Mouse (Mus musculus): ENCODE measurements around the gene Lman1l. TPM values are rescaled to one million over a fixed set of nuclear protein-coding genes. Genes with fewer than 3 reads are reported as not detected.
A peak's percentile ranks its signal among the peaks of the same experiment; 100 is the strongest.

Gene Lman1l
- polyA plus RNA-seq, 1 experiment from 2014 or later: not detected

DNA sequence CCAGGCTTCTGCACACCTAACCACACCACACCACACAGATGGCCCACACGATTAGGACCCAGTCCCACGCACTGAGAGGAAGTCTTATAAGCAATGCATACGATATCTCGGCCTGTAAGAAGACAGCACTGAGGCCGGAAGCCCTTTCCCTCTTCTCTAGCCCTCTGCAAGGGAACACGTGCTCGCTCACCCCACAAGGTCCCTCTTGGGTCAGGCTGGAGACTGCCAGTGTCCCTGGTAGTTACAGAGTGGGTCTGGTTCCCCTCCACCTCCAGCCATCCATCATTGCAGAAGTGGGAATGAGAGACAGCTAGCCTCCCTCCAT is 23.2 kb upstream of the Lman1l start:
- no peak for ATAC-seq
- WGBS: 33% methylated on average over 7 of the region's 7 CpGs

DNA sequence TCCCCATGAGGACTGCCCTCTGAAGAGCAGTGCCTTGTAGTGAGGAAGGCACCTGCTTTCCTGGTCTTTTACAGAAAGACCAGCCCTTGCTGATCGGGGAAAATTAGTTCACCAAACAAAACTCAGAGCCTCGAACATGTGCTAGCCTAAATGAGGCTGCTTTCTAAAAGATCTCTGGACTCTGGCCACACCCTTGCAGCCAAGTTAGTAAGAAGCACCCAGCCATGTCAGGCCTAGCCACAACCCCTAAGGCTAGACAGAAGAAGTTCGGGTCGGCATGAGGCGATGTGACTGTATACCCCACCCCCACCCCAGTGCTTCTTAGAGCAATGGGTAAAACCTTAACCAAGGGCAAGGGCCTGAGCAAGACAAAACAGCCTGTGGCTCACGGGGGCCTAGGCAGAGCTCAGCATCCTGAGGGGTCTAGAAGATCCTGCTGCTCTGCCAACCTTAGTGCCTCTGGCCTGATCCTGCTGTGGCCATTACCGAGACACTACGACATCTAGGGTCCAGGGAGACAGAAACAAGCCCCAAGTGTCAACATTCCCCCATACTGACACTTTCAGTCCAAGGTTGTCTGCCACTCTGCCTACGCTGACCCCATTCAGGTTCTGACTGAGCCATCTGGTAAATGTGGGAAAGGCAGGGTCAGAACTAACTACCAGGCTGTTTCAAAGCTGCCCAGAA is 22.7 kb upstream of the Lman1l start:
- H3K4me3 ChIP-seq (replicated peaks): peak overlapping the region; percentile 68
- peak overlapping the region; percentile 98 for H3K9ac ChIP-seq
- H3K9me3 ChIP-seq: no peaks in the 10 kb centered on the region
- peak overlapping the region; percentile 86 for H3K4me2 ChIP-seq (replicated peaks)
- ATAC-seq: no peak
- peak overlapping the region; percentile 58 for H3K27ac ChIP-seq
- H3K4me1 ChIP-seq (replicated peaks): peaks cover 68% of the 10 kb centered on the region
- 57% methylated on average over 9 of the region's 9 CpGs for WGBS
- no peaks in the 10 kb centered on the region for H3K27me3 ChIP-seq (replicated peaks)
- no peaks in the 10 kb centered on the region for H3K36me3 ChIP-seq

More for the DNA sequence above, 23.2 kb upstream of the Lman1l start:
- Histone ChIP-seq H3K4me3 (replicated peaks) (peak overlapping the region; percentile 68), H3K4me1 (replicated peaks) (peaks cover 62% of the 10 kb centered on the region), H3K27ac (peak overlapping the region; percentile 58), H3K4me2 (replicated peaks) (peak overlapping the region; percentile 86), H3K9me3 (no peaks in the 10 kb centered on the region), H3K27me3 (replicated peaks) (no peaks in the 10 kb centered on the region), H3K36me3 (no peaks in the 10 kb centered on the region), H3K9ac (peak overlapping the region; percentile 98)

DNA sequence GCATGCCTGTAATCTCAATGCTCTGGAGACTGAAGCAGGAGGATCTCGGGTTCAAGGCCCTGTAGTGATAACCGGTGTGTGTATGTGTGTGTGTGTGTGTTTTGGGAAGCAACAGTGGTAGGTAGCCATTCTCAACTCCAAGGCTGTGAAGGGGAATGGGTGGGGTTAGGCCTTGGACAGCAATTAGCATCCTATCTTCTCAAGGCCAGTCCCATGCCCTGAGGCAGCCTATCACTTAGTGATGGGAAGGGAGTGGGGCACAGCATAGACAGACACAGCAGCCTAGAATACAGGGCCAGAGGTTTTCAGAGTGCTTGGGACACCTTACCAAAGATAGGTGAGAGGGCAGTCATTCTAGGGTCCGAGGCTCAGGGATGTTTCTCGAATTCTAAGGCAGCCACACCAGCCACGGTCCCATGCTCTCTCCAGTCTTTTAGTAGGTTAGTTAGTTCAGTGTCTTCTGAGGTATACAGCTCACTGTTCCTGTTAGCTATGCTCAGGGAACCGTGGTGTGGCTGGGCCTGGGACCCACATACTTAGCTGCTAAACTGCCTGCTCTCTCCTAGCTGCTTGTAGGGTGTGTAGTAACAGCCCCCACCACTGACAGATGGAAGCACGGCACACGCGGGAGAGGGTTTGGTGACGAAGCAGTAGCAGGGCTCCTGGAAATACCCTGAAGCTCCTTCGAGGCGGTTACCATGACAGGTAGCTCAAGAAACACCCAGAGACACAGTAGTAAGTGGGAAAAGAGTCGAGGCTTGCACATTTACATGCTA is 21.4 kb upstream of the Lman1l start:
- H3K27me3 ChIP-seq (replicated peaks): no peaks in the 10 kb centered on the region
- H3K4me2 ChIP-seq (replicated peaks): peak overlapping the region; percentile 86; the same call in 1 of the 2 replicates
- H3K4me3 ChIP-seq (replicated peaks): no peak overlapping the region
- no peak overlapping the region for H3K9ac ChIP-seq
- no peaks in the 10 kb centered on the region for H3K9me3 ChIP-seq
- H3K4me1 ChIP-seq (replicated peaks): peaks cover 77% of the 10 kb centered on the region
- no peak overlapping the region for H3K27ac ChIP-seq
- WGBS: 81% methylated on average over 13 of the region's 13 CpGs
- ATAC-seq: no peak
- no peaks in the 10 kb centered on the region for H3K36me3 ChIP-seq

DNA sequence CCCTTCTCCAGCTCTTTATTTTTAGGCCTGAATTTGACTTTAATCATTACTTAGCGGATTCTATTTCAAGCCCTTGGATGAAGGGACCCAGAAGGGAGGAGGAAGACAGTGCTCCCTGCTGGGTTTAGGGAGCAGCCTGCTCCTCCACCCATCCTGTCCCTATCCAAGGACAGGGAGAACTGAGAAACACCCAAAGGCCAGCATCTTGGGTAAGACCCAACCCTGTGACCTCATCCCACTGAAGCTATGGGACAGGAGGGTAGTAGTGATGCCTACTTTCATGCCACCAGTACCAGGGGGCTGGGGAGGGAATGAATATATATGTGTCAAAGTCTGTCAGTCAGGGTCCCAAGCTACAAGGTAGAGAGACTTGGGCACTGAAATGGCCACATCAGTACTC is 20.4 kb upstream of the Lman1l start:
- Histone ChIP-seq H3K27me3 (replicated peaks) (no peaks in the 10 kb centered on the region), H3K27ac (peak overlapping the region; percentile 89), H3K4me2 (replicated peaks) (peak overlapping the region; percentile 66), H3K4me3 (replicated peaks) (peak overlapping the region; percentile 31; the same call in 1 of the 2 replicates), H3K9me3 (no peaks in the 10 kb centered on the region), H3K36me3 (no peaks in the 10 kb centered on the region), H3K9ac (0 out of 2 replicates have a peak overlapping the region, but pooled peaks have one; percentile 14), H3K4me1 (replicated peaks) (peaks cover 77% of the 10 kb centered on the region)
- 80% methylated on average over 1 of the region's 1 CpGs for WGBS
- ATAC-seq: no peak

DNA sequence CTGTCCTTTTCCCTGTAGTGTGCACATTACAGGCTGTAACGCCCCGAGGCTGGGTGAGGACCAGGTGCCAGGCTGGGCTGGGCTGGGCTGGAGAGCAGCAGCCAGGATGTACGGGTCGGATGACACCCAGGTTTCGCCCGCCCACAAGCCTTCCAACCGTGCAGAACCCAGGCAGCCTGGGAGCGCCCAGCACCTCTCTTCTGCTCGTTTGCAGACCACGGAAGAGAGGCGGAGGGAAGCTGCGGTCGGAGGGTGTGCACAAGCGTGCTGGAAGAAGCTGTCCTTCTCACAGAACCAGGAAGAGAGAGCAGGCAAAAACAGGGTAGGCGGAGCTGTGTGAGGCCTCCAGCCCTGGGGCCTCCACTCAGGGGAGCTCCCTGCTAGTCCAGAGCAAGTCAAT is 19.8 kb upstream of the Lman1l start:
- WGBS: 2% methylated on average over 15 of the region's 15 CpGs
- peak overlapping the region; percentile 31 for H3K4me3 ChIP-seq (replicated peaks)
- ATAC-seq: peak; percentile 70
- H3K27me3 ChIP-seq (replicated peaks): no peaks in the 10 kb centered on the region
- peaks cover 79% of the 10 kb centered on the region for H3K4me1 ChIP-seq (replicated peaks)
- H3K36me3 ChIP-seq: no peaks in the 10 kb centered on the region
- peak overlapping the region; percentile 24 for H3K9ac ChIP-seq
- H3K9me3 ChIP-seq: no peaks in the 10 kb centered on the region
- H3K27ac ChIP-seq: peak overlapping the region; percentile 89
- H3K4me2 ChIP-seq (replicated peaks): peak overlapping the region; percentile 66

DNA sequence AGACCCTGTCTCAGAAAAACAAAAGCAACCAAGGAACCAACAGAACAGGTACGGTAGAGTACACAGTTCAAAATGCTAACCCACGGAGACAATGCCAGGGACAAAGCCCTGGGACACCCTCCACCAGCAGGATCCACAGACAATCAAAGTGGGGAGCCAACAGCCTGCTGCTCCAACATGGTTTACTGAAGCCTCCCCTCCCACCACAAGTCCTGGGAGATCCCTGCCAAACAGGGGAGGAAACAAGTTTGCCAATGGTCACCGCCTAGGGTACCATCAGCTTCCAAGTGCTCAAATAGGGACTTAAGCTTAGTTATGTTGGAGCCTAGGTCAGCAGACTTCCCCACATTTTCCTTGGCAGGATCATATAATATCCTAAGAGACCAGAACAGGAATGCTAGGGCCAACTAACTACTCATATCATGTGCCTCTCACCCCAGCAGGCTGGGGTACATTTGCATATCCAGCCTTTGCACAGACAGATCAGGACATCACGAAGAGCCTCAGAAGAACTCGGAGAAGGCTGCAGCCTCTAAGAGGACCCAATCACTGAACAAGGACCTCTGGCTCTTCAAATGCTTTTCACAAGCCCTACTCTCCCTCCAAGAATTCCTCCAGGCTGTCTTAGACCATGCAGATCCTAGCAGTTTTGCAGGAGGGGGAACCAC is 19.2 kb upstream of the Lman1l start:
- Histone ChIP-seq H3K9ac (peak overlapping the region; percentile 24), H3K27ac (peak overlapping the region; percentile 89), H3K4me2 (replicated peaks) (peak overlapping the region; percentile 66), H3K4me1 (replicated peaks) (peaks cover 80% of the 10 kb centered on the region), H3K27me3 (replicated peaks) (no peaks in the 10 kb centered on the region), H3K36me3 (no peaks in the 10 kb centered on the region), H3K4me3 (replicated peaks) (peak overlapping the region; percentile 31), H3K9me3 (no peaks in the 10 kb centered on the region)
- 58% methylated on average over 5 of the region's 5 CpGs for WGBS
- no peak for ATAC-seq

DNA sequence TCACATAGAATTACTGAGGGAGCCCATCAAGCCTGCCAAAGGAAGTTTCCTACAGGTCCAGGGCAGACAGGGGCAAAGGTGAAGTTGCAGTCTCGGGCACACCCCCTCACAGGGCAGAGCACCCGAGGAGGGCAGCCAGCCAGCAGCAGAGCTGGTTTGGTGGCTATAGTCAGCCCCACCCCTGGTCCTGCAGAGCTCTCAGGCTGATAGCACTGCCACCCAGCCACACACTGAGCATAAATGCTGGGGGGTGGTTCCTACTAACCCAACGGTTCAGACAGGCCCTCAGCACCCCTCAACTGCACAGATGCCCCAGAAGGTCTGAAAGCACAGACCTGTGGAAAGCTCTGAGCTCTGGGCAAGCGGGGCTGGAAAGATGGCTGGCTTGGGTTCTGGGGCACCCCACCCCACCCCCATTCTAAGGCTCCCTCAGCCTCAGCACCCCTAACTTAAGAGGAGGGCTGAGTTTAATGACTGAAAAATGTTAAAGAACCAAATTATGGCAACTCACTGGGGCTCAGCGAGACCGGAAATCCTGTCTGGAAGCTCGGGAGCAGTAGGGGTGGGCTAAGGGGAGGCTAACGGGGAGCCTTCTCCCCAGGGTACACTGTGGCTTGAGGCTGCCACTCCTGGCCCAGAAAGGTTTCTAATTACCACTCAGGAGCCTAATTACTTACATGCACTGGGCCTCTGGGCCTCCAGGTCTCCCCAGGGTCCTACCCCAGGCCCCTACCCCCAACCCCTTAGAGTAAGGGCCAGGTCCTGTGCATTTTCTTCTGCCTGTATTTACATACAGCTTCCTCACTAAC is 18.3 kb upstream of the Lman1l start:
- H3K9me3 ChIP-seq: no peaks in the 10 kb centered on the region
- H3K9ac ChIP-seq: peak overlapping the region; percentile 32; the same call in 1 of the 2 replicates
- no peaks in the 10 kb centered on the region for H3K27me3 ChIP-seq (replicated peaks)
- H3K36me3 ChIP-seq: no peaks in the 10 kb centered on the region
- peaks cover 82% of the 10 kb centered on the region for H3K4me1 ChIP-seq (replicated peaks)
- peak; percentile 86 for ATAC-seq
- peak overlapping the region; percentile 10; the same call in 1 of the 2 replicates for H3K4me3 ChIP-seq (replicated peaks)
- WGBS: 24% methylated on average over 8 of the region's 8 CpGs
- peak overlapping the region; percentile 89 for H3K27ac ChIP-seq
- peak overlapping the region; percentile 66 for H3K4me2 ChIP-seq (replicated peaks)

DNA sequence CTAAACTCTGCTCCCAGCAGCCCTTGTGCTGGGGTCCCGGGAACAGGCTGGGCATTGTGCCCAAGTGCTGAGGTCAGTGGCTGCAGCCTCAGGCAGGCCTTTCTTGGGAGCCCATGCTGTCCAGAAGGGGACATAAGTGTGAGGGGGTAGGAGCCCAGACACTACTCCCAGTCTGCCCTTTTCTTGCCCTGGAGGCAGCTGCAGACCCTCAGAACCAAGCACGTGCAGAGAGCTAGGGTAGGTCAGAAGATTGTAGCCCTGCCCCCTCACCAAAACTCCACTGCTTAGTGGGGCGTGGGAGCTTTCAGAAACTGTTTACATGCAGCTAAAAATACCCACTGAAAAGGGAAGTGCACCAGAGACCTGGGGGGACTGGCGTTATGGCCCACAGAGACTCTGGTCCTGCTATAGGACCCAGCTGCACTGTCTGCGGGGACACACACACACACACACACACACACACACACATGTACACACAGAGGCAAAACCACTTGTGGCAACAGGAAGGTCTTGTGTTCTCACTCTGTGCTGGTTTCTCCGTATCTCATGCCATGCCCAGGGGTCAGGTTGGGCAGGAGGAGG is 17.3 kb upstream of the Lman1l start:
- Histone ChIP-seq H3K36me3 (no peaks in the 10 kb centered on the region), H3K4me3 (replicated peaks) (peak overlapping the region; percentile 10), H3K9me3 (no peaks in the 10 kb centered on the region), H3K4me2 (replicated peaks) (peak overlapping the region; percentile 66), H3K9ac (peak overlapping the region; percentile 32; the same call in 1 of the 2 replicates), H3K27me3 (replicated peaks) (no peaks in the 10 kb centered on the region), H3K27ac (peak overlapping the region; percentile 89), H3K4me1 (replicated peaks) (peaks cover 78% of the 10 kb centered on the region)
- 13% methylated on average over 6 of the region's 6 CpGs for WGBS
- ATAC-seq: peak; percentile 23

DNA sequence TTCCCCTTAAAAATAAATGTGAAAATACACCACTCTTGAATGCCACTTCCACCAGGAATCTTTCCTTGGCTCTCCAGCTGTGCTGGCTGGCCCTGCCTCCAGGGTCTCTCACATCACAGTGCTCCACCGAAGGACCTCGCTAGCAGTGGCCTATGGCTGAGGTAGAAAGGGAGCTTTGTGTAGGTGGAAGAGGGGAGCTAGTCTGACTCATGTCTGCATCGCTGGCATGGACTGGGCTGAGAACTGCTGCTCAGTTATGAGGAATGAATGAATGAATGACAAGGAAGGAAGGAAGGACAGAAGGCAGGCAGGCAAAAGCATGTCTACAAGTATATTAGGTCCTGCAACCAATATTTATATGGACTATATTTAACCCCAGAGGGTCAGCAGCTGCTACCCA is 16.7 kb upstream of the Lman1l start:
- 66% methylated on average over 3 of the region's 3 CpGs for WGBS
- Histone ChIP-seq H3K9ac (0 out of 2 replicates have a peak overlapping the region, but pooled peaks have one; percentile 32), H3K27me3 (replicated peaks) (no peaks in the 10 kb centered on the region), H3K4me2 (replicated peaks) (peak overlapping the region; percentile 66), H3K9me3 (no peaks in the 10 kb centered on the region), H3K36me3 (no peaks in the 10 kb centered on the region), H3K4me1 (replicated peaks) (peaks cover 73% of the 10 kb centered on the region), H3K4me3 (replicated peaks) (no peak overlapping the region), H3K27ac (peak overlapping the region; percentile 89)
- no peak for ATAC-seq

DNA sequence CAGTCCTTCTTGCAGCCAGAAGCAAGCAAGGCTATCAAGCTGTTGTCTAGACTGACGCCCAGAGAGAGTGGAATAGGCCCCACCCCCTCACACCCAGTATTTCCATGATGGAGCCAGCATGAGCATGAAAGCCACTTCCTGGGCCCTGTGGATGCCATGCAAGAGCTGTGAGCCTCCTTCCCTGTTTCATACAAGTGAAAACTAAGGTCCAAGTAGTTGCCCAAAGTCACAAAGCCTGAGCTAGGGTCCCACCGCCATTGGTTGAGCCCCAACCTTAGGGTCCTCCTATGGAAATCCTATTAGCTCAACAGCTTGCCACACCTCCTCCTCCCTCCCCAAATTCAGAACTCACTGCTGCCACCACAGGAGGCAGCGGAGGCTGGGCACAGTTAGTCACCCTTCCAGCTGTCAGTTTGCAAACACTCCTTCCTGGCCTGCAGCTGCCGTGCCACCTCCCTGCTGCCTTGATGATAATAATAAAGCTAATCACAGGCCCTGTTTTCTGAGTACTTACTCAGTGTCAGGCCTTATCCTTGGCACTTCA is 13.0 kb upstream of the Lman1l start:
- H3K9me3 ChIP-seq: no peaks in the 10 kb centered on the region
- no peaks in the 10 kb centered on the region for H3K27me3 ChIP-seq (replicated peaks)
- H3K36me3 ChIP-seq: peaks cover 17% of the 10 kb centered on the region
- H3K4me2 ChIP-seq (replicated peaks): no peak overlapping the region
- H3K27ac ChIP-seq: no peak overlapping the region
- H3K4me1 ChIP-seq (replicated peaks): peaks cover 35% of the 10 kb centered on the region
- H3K4me3 ChIP-seq (replicated peaks): no peak overlapping the region
- WGBS: 42% methylated on average over 4 of the region's 4 CpGs
- no peak for ATAC-seq
- no peak overlapping the region for H3K9ac ChIP-seq

DNA sequence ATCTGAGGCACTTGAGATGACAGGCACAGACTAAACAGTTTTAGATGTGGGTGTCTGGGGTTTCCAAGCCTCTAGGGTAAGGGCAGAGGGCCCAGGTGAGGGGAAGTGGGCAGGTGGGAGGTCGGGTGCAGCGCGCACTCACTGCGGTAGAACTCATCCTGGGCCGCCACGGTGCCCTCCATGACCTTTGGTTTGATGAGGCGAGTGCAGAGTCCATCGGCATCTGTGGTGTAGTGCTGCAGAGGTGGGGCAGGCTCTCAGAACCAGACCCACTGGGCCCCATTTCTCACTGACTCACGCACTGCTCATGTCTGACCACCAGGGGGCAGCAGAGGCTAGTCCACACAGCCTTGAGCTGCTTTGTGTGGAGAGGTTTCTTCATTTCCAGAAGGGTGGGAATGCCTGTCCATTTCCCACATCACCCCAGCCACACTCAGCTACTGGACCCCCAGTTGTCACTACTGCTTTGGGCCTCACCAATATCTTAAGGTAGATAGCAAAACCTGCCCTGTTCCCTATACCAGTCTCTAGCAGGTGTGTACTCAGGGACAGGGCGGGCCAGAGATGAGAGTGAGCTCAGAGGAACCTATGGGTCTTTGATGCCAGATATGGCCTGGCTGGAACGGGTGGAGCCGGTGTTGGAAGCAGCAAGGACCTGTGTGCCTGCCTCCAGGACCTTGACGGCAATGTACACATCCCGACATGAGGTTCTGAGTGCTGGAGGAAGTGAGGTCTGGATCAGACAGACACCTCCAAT is 8.7 kb upstream of the Lman1l start:
- Histone ChIP-seq H3K27me3 (replicated peaks) (no peaks in the 10 kb centered on the region), H3K36me3 (peaks cover 42% of the 10 kb centered on the region), H3K9ac (no peak overlapping the region), H3K4me3 (replicated peaks) (no peak overlapping the region), H3K27ac (no peak overlapping the region), H3K9me3 (no peaks in the 10 kb centered on the region), H3K4me1 (replicated peaks) (peaks cover 11% of the 10 kb centered on the region), H3K4me2 (replicated peaks) (no peak overlapping the region)
- 58% methylated on average over 14 of the region's 14 CpGs for WGBS
- ATAC-seq: peak; percentile 72
